Mouse (Mus musculus): ENCODE measurements around the gene M6pr. TPM values are rescaled to one million over a fixed set of nuclear protein-coding genes. Genes with fewer than 3 reads are reported as not detected.

Gene M6pr
- 10 to 100 TPM; 46.4 to 47.0 TPM for total RNA-seq (2021)
- long read RNA-seq, transcript M6pr-201 (7 exons, 2,515 nt), result major isoform, 53 of 58 reads
- long read RNA-seq, partial matches to known transcripts, result 4 of 58 reads
- long read RNA-seq, other reads (novel, unspliced or antisense), result 1 of 58 reads

DNA sequence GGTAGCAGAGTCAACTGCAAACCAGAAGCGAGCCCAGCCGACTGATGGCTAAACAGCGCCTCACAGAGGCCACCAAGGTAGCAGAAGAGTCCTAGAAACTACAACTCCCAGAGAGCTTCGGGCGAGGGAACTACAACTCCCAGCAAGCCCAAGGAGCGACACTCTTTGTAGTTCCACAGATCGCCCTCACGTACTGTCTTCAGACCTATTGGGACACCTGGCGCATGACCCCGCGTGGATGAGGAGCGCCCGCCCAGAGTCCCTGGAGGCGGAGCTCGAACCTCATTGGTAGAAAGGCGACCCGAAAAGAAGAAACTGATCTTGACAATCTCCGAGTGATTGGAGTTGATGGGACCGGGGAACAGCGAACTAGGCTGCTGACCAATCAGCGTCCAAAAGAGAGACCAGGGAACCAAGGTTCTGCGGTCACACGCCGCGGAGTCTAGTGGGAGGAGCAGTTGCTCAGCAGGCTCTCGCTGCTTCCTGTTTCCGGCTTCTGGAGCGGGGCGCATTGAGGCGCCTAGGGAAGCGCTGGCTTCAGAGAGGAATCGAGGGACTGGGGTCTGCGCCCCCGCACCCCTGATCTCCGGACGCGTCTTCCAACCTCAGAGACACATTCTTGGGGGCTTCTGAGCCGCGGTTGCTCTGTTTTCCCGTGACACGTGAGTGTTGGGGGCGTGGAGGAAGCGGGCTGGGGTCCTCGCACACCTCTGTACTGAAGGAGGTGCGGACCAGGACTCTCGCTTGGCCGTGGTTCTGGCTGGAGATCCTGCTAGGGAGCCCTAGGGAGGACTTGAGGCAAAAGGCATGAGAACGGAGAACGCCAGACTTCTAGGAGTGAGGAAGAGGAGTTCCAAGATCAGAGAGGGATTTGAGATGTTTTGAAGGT, at the start of gene M6pr:
M6pr (plus strand) TSS at position 216 of the 889 bp plus-strand sequence.
- DNase-seq (ENCODE audit: low spot score in 2 of 2), result peak; percentile 94

DNA sequence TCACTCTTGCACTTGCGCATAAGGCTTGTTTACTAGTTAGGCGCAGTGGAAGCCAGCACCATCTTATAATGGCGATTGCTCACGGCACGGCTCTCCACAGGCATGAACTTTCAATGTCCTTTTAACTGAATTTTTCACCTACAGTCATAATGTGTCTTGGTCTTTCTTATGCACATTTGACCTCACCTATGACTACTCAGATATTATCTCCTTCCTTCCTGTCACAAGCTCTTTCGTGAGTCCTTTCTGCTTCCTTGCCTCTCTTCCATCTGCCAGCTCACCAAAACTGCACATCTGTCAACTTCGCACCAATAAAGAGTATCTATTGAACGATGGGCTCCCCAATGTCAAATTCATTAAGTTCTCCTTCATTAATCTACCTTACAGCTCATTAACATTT, 46.0 kb upstream of the M6pr start:
- DNase-seq (ENCODE audit: low spot score in 2 of 2), result no peak

DNA sequence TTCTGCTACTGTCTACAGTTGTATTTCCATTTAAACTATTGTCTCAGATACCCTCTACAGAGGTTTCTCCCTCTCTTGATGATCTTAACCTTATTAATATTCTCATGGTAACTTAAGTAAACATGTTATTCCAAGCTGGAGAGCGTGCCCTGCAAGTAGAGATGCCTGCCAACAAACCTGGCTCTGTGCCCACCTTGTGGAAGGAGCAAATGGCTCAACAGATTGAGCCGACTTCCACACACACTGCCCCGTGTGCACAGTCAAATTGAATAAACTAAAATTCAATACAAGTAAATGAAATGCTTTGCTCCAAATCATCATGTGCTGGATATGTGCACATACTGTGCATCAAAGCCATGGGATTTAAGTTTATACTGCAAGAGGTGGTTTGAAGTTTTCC, 40.0 kb upstream of the M6pr start:
- DNase-seq (ENCODE audit: low spot score in 2 of 2), result peak; percentile 90 to 92

DNA sequence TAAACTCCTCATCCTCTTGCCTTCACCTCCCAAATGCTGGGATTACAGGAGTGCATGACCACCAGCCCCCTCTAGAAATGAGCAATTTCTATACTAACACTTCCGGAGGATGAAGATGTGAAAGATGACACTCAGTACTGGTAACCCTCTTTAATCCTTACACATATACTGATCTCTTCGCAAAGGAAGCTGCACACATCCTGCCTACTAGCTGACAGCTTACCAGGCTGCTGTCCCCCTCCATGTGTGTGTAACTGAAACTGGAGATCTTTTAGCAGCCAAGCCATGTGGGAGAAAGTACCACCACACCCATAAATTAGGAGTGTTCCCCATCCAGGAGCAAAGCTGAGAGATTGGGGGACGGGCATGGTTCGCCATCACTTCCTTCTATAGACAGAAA, 39.4 kb upstream of the M6pr start:
- no peak for DNase-seq (ENCODE audit: low spot score in 2 of 2)

DNA sequence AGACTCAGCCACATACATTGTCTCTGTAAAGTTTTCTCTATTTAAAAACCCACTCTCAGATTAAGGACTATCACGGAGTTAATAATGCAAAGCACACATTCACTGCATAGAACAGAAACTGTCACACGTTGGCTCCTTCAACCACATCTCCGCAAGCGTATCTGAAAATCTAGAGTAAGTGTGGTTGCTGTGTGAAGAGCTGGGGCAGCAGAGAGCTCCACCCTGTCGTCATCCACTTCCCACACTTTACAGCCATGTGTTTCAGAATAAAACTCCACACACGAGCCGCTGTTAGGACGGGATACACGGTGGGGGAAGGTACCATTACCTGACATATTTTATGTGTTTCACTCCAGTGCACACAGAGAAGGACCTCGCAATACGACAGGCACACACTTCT, 38.4 kb upstream of the M6pr start:
- DNase-seq (ENCODE audit: low spot score in 2 of 2), result no peak

DNA sequence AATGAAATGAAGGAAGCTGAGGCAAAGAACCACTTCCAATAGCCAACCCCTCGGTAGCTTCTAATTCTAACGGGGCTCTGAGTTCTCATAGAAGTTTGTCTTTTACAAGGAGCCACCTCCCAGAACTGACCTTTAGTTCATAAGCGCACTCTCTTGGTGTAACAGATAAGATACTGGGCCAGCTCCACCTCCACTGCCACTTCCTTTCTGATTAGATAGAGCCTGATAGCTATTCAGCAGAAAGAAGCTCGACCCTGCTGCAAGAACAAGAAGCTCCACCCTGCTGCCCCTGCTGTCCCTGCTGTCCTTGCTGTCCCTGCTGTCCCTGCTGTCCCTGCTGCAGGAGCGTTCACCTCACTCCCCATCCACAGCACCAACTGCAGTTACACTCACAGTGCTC, 34.0 kb upstream of the M6pr start:
- no peak for DNase-seq (ENCODE audit: low spot score in 2 of 2)

DNA sequence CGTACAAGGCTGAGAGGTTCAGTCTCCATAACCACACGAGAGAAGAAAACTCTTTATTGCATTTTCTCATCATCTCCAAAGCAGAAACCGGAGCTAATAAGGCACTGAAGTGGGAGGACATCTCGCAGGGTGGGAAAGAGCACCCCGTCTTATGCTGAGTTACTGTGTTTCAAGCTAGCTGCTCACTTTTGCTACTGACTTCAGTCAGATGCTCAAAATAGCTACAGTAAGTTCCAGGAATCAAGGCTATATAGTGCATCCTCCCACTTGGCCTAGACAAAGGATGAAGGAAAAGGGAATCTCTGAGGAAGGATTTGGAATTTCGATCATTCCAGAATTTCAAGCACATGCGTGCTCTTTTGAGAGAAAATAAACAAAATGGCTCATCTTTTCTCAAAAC, 32.0 kb upstream of the M6pr start:
- DNase-seq (ENCODE audit: low spot score in 2 of 2), result no peak

DNA sequence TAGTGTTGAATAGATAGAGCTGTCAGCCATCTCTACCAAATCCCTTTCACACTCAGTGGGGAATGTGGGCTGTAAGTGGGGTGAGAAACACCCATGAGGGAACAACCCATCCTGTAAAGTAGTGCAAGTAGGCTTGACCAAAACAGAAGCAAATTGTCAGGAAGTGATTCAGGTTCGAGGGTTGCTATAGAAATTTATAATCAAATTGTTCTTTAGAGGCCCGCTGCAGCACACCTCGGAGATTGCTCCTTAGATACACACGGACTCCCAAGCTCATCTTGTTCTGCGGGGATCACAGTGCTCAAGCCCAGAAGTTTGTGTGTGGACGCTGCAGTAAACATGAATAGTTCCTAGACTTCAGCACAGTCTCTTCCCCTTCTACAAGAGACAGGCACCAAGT, 25.7 kb upstream of the M6pr start, which contains the start of gene Klrg1:
Klrg1 (minus strand) TSS at position 101 of the 400 bp plus-strand sequence.
- DNase-seq (ENCODE audit: low spot score in 2 of 2), result no peak

DNA sequence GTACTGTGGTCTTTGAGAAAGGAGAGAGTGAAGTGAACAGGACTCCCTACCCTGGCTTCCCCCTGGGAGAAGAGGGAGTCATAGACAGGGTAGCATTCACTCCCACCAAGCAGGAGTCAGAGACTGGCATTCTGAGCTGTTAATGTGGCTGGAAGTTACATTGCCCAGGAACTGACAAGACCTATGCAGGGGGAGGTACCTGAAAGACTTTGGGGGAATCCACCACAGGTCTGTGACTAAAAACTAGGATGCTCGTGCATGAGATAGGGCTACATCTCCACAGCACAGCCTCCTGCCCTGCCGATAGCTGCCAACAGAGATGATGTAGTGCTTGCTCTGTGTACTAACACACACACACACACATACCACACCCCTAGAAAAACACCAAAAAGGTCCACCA, 25.1 kb upstream of the M6pr start:
- no peak for DNase-seq (ENCODE audit: low spot score in 2 of 2)

DNA sequence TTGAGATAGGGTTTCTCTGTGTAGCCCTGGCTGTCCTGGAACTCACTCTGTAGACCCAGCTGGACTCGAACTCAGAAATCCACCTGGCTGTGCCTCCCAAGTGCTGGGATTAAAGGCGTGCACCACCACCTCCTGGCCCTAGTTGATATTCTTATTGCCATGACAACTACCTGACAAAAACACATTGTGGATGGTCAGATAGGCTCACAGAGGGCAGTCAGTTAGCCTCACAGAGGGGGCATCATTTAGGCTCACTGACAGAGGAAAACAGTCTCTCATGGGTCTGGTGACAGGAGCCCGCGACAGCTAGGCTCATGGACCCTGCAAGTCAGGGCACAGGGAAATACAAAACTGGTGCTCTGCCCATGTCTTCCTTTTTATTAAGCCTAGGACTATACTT, 24.2 kb upstream of the M6pr start:
- DNase-seq (ENCODE audit: low spot score in 2 of 2), result no peak

DNA sequence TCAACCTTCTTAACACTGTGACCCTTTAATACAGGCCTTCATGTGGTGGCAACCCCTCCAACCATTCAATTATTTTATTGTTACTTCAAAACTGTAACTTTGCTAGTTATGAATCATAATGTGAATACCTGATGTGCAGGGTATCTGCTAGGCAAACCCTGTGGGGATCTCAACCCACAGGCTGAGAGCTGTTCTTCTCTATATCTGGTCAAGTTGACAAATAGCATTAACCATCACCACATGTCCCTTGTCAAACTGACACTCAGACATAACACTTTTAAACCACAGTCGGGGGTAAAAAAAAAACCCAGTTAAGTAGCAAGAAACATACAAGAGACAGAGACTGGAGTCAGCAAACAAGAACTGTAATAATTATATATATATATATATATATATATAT, 23.7 kb upstream of the M6pr start:
- DNase-seq (ENCODE audit: low spot score in 2 of 2), result no peak

DNA sequence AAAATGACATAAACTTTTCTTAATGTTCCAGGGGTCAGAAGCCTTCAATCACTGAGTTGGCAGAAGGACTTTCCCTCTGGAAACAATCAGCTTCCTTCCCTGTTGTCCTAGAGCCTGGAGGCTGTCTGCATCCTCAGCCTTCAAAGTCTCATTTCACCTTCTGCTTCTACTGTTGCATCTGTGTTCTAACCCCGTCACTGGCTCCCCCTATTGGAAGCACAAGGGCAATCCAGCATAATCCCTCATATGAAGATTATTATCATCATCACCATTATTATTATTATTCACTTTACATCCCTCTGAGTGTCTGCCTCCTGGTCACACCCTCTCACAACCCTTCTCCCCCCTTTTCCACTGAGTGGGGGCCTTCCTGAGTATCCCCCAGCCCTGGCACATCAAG, 20.3 kb upstream of the M6pr start:
- DNase-seq (ENCODE audit: low spot score in 2 of 2), result no peak

DNA sequence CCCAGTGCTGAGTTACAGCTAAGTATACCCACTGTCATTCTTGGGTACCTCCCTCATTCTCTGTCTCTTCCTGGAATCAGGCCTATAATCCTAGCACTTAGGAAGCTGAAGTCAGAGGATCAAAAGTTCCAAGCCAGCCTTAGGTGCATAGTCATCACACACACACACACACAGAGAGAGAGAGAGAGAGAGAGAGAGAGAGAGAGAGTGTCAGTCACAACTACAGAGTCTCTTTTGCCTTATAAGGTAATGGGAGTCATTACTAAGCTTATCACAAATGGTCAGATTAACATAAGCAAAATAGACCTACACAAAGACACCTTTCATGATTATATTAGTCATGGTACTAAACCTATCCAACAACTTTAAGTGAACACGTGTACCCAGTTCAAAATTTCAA, 19.2 kb upstream of the M6pr start:
- no peak for DNase-seq (ENCODE audit: low spot score in 2 of 2)

DNA sequence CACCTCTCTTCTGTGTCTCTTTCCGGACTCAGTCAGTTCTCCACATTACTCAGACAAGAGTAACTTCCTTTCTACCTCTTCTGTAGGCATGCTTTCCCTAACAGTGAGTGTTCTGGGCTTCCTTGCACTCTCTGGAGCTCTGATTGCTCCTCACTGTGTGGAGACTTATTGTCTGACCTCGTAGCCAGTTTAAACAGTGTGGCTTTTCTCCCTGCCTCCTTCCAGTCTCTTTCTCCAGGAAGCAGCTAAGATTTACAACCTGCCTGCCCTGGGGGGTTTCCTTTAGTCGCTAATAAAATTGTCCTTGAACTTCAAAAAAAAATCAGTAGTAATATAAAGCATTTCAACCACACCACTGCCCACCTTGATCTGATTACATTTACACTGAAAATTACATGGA, 18.3 kb upstream of the M6pr start:
- DNase-seq (ENCODE audit: low spot score in 2 of 2), result no peak

DNA sequence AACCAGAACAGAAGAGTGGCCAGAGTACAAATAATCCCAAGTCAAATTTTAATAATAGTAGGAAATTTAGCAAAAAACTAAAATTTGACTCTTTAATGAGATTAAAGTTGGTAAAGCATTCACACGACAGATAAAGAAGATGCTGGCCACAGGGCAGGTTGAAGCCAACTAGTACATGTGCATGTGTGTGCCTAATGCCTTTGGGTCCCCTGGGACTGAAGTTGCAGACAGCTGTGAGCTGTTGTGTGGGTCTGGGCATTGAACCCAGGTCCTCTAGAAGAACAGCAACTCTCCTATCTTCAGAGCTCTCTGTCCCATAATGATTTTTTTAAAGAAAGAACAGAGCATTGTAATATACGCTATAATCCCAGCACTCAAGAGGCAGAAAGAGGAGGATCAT, 17.3 kb upstream of the M6pr start:
- DNase-seq (ENCODE audit: low spot score in 2 of 2), result no peak

DNA sequence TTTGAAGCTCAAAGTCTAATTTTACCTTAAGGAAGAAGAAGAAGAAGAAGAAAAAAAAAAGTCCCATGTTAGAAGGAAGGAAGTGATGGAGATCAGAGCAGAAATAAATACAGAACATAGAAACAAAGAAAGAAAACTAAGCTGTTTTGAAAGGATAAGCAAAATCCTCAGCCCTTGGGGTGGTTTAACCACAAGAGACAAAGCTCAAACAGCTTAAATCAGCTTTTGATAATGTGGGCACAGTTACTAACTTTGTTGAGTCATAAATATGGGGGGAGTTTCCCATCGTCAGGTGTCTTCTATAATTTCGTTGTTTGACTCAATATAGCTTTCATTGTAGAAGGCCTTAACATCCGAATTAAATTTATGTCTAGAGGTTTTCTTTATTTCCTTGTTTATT, 16.8 kb upstream of the M6pr start:
- DNase-seq (ENCODE audit: low spot score in 2 of 2), result no peak

DNA sequence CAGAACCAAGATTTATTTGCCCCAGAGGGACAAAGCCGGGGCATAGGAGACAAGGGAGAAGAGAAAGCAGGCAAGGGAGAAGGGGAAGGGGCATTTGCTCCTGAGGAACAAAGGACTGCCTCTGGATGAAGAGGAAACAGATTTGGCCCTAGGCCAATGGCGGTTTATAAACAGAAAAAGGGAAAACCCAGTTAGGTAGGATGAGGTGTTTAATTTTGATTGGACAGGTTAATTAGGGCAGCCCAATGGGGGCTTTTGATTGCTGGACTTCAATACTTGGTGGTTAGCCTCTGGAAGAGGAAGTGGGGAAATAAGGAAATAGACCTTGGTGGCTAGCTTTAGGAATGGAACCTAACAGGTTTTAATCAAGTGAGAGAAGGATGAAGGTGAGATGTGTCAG, 16.3 kb upstream of the M6pr start:
- no peak for DNase-seq (ENCODE audit: low spot score in 2 of 2)

DNA sequence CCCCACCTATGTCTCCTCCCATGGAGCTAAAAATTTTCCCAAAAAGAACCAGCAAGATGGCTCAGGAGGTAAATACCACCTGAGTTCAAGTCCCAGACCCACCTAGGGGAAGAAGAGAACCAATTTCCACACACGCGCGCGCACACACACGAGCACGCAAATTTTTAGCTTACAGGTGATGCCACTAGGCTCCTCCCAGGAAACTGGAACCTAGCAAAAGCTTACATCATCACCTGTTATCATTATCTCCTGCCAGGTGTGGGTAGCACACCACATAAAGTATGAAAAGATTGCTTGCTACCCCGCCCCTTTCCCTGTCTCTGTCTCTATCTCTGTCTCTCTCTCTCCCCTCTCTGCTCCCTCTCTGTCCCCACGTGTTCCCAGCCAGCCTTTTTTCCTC, 15.4 kb upstream of the M6pr start:
- DNase-seq (ENCODE audit: low spot score in 2 of 2), result no peak

DNA sequence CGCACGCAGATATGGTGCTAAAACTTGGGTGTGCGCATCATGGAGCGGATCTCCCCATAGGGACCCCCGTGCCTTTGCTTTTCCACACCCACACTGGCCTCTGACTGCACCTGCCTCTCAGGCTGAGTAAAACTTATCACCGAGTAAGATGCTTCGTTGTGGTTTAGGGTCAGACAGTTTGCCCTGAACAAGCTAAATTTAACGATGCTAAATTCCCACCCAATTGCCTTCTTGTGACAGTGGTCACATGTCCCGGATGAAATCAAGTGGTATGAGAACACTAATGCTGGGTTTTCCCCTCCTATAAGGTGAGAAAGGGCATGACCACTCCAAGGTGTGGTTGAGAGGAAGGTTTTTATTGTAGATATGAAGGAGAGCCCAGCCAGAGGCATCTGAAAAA, 14.7 kb upstream of the M6pr start:
- DNase-seq (ENCODE audit: low spot score in 2 of 2), result no peak

DNA sequence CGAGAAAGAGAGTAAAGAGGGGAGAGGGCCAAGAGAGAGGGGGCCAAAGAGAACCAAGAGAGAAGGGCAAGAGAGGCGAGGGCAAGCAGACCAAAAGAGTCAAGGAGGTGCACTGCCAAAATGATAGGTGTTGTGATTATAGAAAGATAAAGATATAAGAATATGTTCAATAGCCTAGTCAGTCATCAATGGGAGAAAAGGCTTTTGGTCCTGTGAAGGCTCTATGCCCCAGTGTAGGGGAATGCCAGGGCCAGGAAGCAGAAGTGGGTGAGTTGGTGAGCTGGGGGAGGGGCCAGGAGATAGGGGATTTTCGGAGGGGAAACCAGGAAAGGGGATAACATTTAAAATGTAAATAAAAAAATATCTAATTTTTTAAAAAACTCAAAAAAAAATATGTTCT, 14.2 kb upstream of the M6pr start:
- DNase-seq (ENCODE audit: low spot score in 2 of 2), result no peak

DNA sequence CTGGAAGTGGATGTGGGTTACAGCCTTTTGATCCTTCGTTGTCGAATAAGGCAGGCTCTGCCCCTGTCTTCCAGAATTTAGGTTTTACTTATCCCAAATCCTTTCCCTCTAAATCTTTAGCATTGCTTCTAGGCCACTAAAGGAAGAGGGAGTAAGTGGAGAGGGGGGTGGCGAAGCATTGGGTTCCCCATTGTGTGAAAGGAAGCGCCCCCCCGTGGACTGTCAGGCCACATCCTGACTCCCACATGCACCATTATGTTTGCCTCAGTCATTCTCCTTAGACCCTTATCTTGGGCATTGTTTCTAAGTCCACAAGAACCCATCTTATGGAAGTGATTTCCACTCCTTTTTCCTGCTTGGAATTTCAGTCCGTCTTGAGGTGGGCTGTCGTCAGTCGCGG, 13.3 kb upstream of the M6pr start:
- no peak for DNase-seq (ENCODE audit: low spot score in 2 of 2)

DNA sequence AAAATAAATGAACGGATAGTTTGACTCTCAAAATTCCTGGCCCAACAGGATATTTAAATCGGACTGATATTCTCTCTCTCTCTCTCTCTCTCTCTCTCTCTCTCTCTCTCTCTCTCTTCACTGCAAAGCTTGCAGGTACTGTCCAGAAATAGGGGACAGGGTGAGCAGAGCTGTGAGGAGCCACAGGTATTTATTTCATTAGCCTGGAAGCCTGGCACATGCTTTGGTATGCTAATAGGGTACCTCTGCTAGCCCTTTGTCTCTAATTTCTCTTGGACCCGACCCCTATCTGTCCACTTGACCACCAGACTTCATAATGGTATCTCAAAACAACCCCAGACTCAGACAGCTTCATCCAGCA, 11.6 kb upstream of the M6pr start:
- DNase-seq (ENCODE audit: low spot score in 2 of 2), result no peak
